Mouse (Mus musculus): Measurements from ENCODE around the gene Eif4e2. TPM values are rescaled to one million over a fixed set of nuclear protein-coding genes. Genes with fewer than 3 reads are reported as not detected.

Eif4e2 gene
- polyA plus RNA-seq, 1 experiment from 2014 or later: 141 TPM

- Histone ChIP-seq H3K4me2 (ENCODE audit: low read depth, low read length, severe bottlenecking) (no peak overlapping the region), H3K4me1 (replicated peaks; ENCODE audit: control insufficient read depth, insufficient read depth, low read length) (0 out of 2 replicates have a peak, but pooled peaks cover 2% of the 10 kb centered on the region), H3K9me3 (ENCODE audit: control insufficient read depth, low read length) (no peaks in the 10 kb centered on the region), H3K27me3 (ENCODE audit: control insufficient read depth, insufficient read depth, low read length) (no peaks in the 10 kb centered on the region; the same call in 1 of the 2 replicates), H3K36me3 (ENCODE audit: control insufficient read depth, insufficient read depth, low read length) (no peaks in the 10 kb centered on the region), H3K27ac (ENCODE audit: low read depth, low read length) (no peak overlapping the region), H3K9ac (ENCODE audit: low read length) (no peak overlapping the region), H3K4me3 (ENCODE audit: low read depth, low read length) (no peak overlapping the region)
- DNase-seq (ENCODE audit: low spot score) (no peak), ATAC-seq (replicated peaks; ENCODE audit: low FRiP score) (no peak)
- WGBS: 55% methylated on average over 3 of the region's 3 CpGs
These were observed 8.2 kb upstream of the Eif4e2 start for GRCm38 (mm10) chr1:87205502-87205901.

DNA sequence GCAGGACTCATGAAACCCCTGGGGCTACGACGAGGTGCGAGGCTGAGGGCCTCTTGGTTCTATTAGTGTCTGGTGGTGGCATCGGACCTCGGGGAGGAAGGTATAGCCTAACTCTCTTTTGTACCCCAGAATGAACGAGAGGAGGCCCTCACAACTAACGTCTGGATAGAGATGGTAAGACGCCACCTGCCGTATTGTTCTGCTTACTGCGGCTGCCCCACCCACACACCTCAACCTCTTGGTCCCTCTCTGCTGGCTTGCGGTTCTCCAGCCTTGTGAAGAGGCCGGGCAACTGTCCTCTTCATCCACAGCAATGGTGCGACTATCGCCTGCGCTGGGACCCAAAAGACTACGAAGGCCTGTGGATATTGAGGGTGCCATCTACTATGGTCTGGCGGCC lies 7.4 kb upstream of the Eif4e2 start:
- no peak for DNase-seq (ENCODE audit: low spot score)
- no peaks in the 10 kb centered on the region; the same call in 1 of the 2 replicates for H3K27me3 ChIP-seq (ENCODE audit: control insufficient read depth, insufficient read depth, low read length)
- H3K4me3 ChIP-seq (ENCODE audit: low read depth, low read length): no peak overlapping the region
- no peak overlapping the region for H3K27ac ChIP-seq (ENCODE audit: low read depth, low read length)
- WGBS: 23% methylated on average over 17 of the region's 17 CpGs
- H3K4me2 ChIP-seq (ENCODE audit: low read depth, low read length, severe bottlenecking): no peak overlapping the region
- no peaks in the 10 kb centered on the region for H3K36me3 ChIP-seq (ENCODE audit: control insufficient read depth, insufficient read depth, low read length)
- H3K9me3 ChIP-seq (ENCODE audit: control insufficient read depth, low read length): no peaks in the 10 kb centered on the region
- ATAC-seq (replicated peaks; ENCODE audit: low FRiP score): no peak
- H3K9ac ChIP-seq (ENCODE audit: low read length): no peak overlapping the region
- 0 out of 2 replicates have a peak, but pooled peaks cover 2% of the 10 kb centered on the region for H3K4me1 ChIP-seq (replicated peaks; ENCODE audit: control insufficient read depth, insufficient read depth, low read length)

DNA sequence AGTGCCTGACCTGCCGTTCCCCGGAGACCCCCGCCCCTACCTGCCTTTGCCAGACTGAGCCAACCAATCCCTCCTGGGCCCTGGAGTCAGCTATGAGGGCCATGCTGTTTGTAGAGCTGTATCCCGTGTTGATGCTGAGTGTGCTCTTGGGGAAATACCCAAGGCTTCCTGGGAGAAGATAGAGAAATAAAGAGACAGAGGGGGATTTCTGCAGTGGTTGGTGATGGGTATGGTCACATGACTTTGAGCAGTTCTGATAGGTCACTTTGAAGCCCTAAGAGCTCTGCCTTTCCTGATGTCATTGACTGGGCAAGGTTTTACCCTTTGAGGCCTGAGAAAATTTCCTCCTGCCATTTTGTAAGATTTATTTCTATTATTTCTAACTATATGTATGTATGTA lies 2.3 kb upstream of the Eif4e2 start:
- no peaks in the 10 kb centered on the region; the same call in 1 of the 2 replicates for H3K27me3 ChIP-seq (ENCODE audit: control insufficient read depth, insufficient read depth, low read length)
- 90% methylated on average over 4 of the region's 4 CpGs for WGBS
- no peak overlapping the region for H3K27ac ChIP-seq (ENCODE audit: low read depth, low read length)
- H3K4me3 ChIP-seq (ENCODE audit: low read depth, low read length): no peak overlapping the region
- no peaks in the 10 kb centered on the region for H3K9me3 ChIP-seq (ENCODE audit: control insufficient read depth, low read length)
- DNase-seq (ENCODE audit: low spot score) (no peak), ATAC-seq (replicated peaks; ENCODE audit: low FRiP score) (no peak)
- no peaks in the 10 kb centered on the region for H3K36me3 ChIP-seq (ENCODE audit: control insufficient read depth, insufficient read depth, low read length)
- H3K9ac ChIP-seq (ENCODE audit: low read length): no peak overlapping the region
- peaks cover 10% of the 10 kb centered on the region for H3K4me1 ChIP-seq (replicated peaks; ENCODE audit: control insufficient read depth, insufficient read depth, low read length)
- H3K4me2 ChIP-seq (ENCODE audit: low read depth, low read length, severe bottlenecking): no peak overlapping the region

DNA sequence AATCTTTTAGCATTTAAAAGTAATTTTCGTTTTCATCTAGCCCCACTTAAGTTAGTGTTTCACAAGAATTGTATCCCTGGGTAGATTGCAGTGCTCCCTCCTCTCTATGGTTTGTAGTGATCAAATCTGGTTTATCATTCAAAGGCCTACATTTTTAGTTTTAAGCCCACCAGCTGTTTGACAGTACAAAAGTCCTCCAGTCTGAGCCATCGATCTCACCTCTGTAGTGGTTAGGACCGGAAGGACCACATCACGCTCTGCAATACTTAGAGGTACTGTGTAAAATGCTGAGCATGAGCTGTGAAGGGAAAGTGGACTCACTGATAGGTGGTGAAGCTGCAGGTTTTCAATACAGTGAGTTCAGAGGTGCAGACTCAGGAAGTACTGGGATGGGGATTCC lies 1.0 kb downstream of the Eif4e2 start:
- H3K4me3 ChIP-seq (ENCODE audit: low read depth, low read length): peak overlapping the region; percentile 78
- no peaks in the 10 kb centered on the region; the same call in 1 of the 2 replicates for H3K36me3 ChIP-seq (ENCODE audit: control insufficient read depth, insufficient read depth, low read length)
- 46% methylated on average over 4 of the region's 4 CpGs for WGBS
- H3K9ac ChIP-seq (ENCODE audit: low read length): peak overlapping the region; percentile 97
- ATAC-seq (replicated peaks; ENCODE audit: low FRiP score) (no peak), DNase-seq (ENCODE audit: low spot score) (no peak)
- no peaks in the 10 kb centered on the region for H3K9me3 ChIP-seq (ENCODE audit: control insufficient read depth, low read length)
- peaks cover 10% of the 10 kb centered on the region for H3K4me1 ChIP-seq (replicated peaks; ENCODE audit: control insufficient read depth, insufficient read depth, low read length)
- H3K27me3 ChIP-seq (ENCODE audit: control insufficient read depth, insufficient read depth, low read length): no peaks in the 10 kb centered on the region
- peak overlapping the region; percentile 77 for H3K4me2 ChIP-seq (ENCODE audit: low read depth, low read length, severe bottlenecking)
- peak overlapping the region; percentile 97 for H3K27ac ChIP-seq (ENCODE audit: low read depth, low read length)

- no peaks in the 10 kb centered on the region for H3K9me3 ChIP-seq (ENCODE audit: control insufficient read depth, low read length)
- no peaks in the 10 kb centered on the region for H3K27me3 ChIP-seq (ENCODE audit: control insufficient read depth, insufficient read depth, low read length)
- H3K27ac ChIP-seq (ENCODE audit: low read depth, low read length): no peak overlapping the region
- peaks cover 4% of the 10 kb centered on the region for H3K36me3 ChIP-seq (ENCODE audit: control insufficient read depth, insufficient read depth, low read length)
- peaks cover 10% of the 10 kb centered on the region for H3K4me1 ChIP-seq (replicated peaks; ENCODE audit: control insufficient read depth, insufficient read depth, low read length)
- H3K4me3 ChIP-seq (ENCODE audit: low read depth, low read length): no peak overlapping the region
- 70% methylated on average over 3 of the region's 3 CpGs for WGBS
- no peak overlapping the region for H3K9ac ChIP-seq (ENCODE audit: low read length)
- DNase-seq (ENCODE audit: low spot score) (no peak), ATAC-seq (replicated peaks; ENCODE audit: low FRiP score) (no peak)
- no peak overlapping the region for H3K4me2 ChIP-seq (ENCODE audit: low read depth, low read length, severe bottlenecking)
These were observed 4.2 kb downstream of the Eif4e2 start for GRCm38 (mm10) chr1:87217938-87218337.

- ATAC-seq (replicated peaks; ENCODE audit: low FRiP score): no peak
- H3K4me3 ChIP-seq (ENCODE audit: low read depth, low read length): no peak overlapping the region
- H3K4me2 ChIP-seq (ENCODE audit: low read depth, low read length, severe bottlenecking): no peak overlapping the region
- no peak for DNase-seq (ENCODE audit: low spot score)
- no peak overlapping the region for H3K27ac ChIP-seq (ENCODE audit: low read depth, low read length)
- no peaks in the 10 kb centered on the region for H3K27me3 ChIP-seq (ENCODE audit: control insufficient read depth, insufficient read depth, low read length)
- no peak overlapping the region for H3K9ac ChIP-seq (ENCODE audit: low read length)
- H3K4me1 ChIP-seq (replicated peaks; ENCODE audit: control insufficient read depth, insufficient read depth, low read length): no peaks in the 10 kb centered on the region
- H3K36me3 ChIP-seq (ENCODE audit: control insufficient read depth, insufficient read depth, low read length): peaks cover 17% of the 10 kb centered on the region
- WGBS: 97% methylated on average over 8 of the region's 8 CpGs
- no peaks in the 10 kb centered on the region for H3K9me3 ChIP-seq (ENCODE audit: control insufficient read depth, low read length)
These were observed 12.0 kb downstream of the Eif4e2 start for GRCm38 (mm10) chr1:87225739-87226138.

- Histone ChIP-seq H3K36me3 (ENCODE audit: control insufficient read depth, insufficient read depth, low read length) (peaks cover 17% of the 10 kb centered on the region), H3K27ac (ENCODE audit: low read depth, low read length) (no peak overlapping the region), H3K9me3 (ENCODE audit: control insufficient read depth, low read length) (no peaks in the 10 kb centered on the region), H3K4me2 (ENCODE audit: low read depth, low read length, severe bottlenecking) (no peak overlapping the region), H3K9ac (ENCODE audit: low read length) (no peak overlapping the region), H3K27me3 (ENCODE audit: control insufficient read depth, insufficient read depth, low read length) (no peaks in the 10 kb centered on the region), H3K4me3 (ENCODE audit: low read depth, low read length) (no peak overlapping the region), H3K4me1 (replicated peaks; ENCODE audit: control insufficient read depth, insufficient read depth, low read length) (no peaks in the 10 kb centered on the region)
- WGBS: 96% methylated on average over 1 of the region's 1 CpGs
- no peak for ATAC-seq (replicated peaks; ENCODE audit: low FRiP score)
- DNase-seq (ENCODE audit: low spot score): no peak
These were observed 12.9 kb downstream of the Eif4e2 start for GRCm38 (mm10) chr1:87226409-87227159.

DNA sequence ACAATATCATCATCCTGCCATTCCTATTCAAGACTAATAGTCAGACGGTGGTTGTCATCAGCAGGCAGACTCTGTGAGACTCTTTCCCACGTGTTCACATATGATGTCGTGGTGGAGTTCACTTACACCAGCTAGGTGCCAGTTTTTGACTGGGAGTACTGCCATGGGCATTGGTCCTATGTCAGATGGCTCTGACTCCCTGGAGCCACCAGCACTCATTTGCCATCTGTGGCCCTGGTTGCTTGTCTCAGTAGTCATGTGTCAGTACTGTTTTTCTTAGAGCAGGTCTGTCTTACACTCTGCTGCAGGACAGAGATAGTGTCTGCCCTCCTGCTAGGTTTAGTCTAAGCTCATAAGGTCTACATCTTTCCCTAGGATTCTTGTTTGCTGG lies 13.4 kb downstream of the Eif4e2 start:
- no peak for ATAC-seq (replicated peaks; ENCODE audit: low FRiP score)
- Histone ChIP-seq H3K4me3 (ENCODE audit: low read depth, low read length) (no peak overlapping the region), H3K4me1 (replicated peaks; ENCODE audit: control insufficient read depth, insufficient read depth, low read length) (no peaks in the 10 kb centered on the region), H3K27me3 (ENCODE audit: control insufficient read depth, insufficient read depth, low read length) (no peaks in the 10 kb centered on the region), H3K9ac (ENCODE audit: low read length) (no peak overlapping the region), H3K4me2 (ENCODE audit: low read depth, low read length, severe bottlenecking) (no peak overlapping the region), H3K27ac (ENCODE audit: low read depth, low read length) (no peak overlapping the region), H3K36me3 (ENCODE audit: control insufficient read depth, insufficient read depth, low read length) (peaks cover 17% of the 10 kb centered on the region), H3K9me3 (ENCODE audit: control insufficient read depth, low read length) (no peaks in the 10 kb centered on the region)
- 94% methylated on average over 3 of the region's 3 CpGs for WGBS
- no peak for DNase-seq (ENCODE audit: low spot score)

DNA sequence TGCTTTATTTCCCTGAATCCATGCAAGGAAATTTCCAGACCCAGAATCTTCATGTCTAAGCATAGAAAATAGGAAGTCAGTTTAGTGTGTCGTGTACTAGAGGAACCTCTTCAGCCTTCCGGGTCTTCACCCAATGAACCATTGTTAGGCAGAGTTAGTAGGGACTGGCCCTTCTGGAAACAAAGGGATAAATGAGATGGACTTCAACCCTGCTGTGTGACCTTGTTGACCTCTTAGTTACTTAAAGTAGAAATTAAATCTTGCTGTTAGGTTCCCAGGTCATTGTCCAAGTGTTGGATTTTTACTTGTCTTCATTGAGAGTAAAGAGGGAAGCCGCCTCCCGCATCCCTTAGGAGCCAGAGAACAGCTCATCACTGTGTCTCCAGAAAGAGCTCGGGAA lies 16.9 kb downstream of the Eif4e2 start:
- peaks cover 16% of the 10 kb centered on the region for H3K36me3 ChIP-seq (ENCODE audit: control insufficient read depth, insufficient read depth, low read length)
- no peak overlapping the region for H3K27ac ChIP-seq (ENCODE audit: low read depth, low read length)
- no peak overlapping the region for H3K4me2 ChIP-seq (ENCODE audit: low read depth, low read length, severe bottlenecking)
- H3K4me1 ChIP-seq (replicated peaks; ENCODE audit: control insufficient read depth, insufficient read depth, low read length): no peaks in the 10 kb centered on the region
- H3K9me3 ChIP-seq (ENCODE audit: control insufficient read depth, low read length): no peaks in the 10 kb centered on the region
- no peak for DNase-seq (ENCODE audit: low spot score)
- H3K9ac ChIP-seq (ENCODE audit: low read length): no peak overlapping the region
- H3K4me3 ChIP-seq (ENCODE audit: low read depth, low read length): no peak overlapping the region
- 71% methylated on average over 5 of the region's 5 CpGs for WGBS
- no peak for ATAC-seq (replicated peaks; ENCODE audit: low FRiP score)
- no peaks in the 10 kb centered on the region for H3K27me3 ChIP-seq (ENCODE audit: control insufficient read depth, insufficient read depth, low read length)
